Mouse (Mus musculus): ENCODE data around the gene Wfdc21.

Wfdc21 gene

GRCm38 (mm10) chr11:83802166-83802565 is 55.4 kb downstream of the Wfdc21 start:
- peak; percentile 17 for DNase-seq (ENCODE audit: low spot score)
